In genomic region chr2:75658727-75659628, GRCm38 (mm10) we compare ENCODE assay signal across 8 mouse cellular contexts. TPM values are rescaled to one million over a fixed set of nuclear protein-coding genes. Genes with fewer than 3 reads are reported as not detected.
DNase-seq lines count a peak whose midpoint lies in the region; ATAC-seq lines count a peak whose summit lies in the region.

TSS of gene Hnrnpa3 (plus strand) at chr2:75659261.

- H3K27ac ChIP-seq in hindbrain, embryonic 15.5 days (replicated peaks) = peak within 1 kb of the TSS; percentile 99
- peak within 1 kb of the TSS; percentile 99 for H3K27ac ChIP-seq in macrophage

- peak within 1 kb of the TSS; percentile 91 for H3K4me3 ChIP-seq in hindbrain, embryonic 15.5 days
- peak within 1 kb of the TSS; percentile 87 for H3K4me3 ChIP-seq in macrophage (ENCODE audit: inconsistent target)

- H3K79me2 ChIP-seq in macrophage (ENCODE audit: inconsistent target) = peaks cover 50% of the 10 kb centered on the region

- H3K9me3 ChIP-seq in hindbrain, embryonic 15.5 days = no peaks in the 10 kb centered on the region

- peak; percentile 100 for DNase-seq in T-cell, adult 2 months (ENCODE audit: low spot score)
- DNase-seq in cerebellum, postnatal 36 days = peak; percentile 96 to 99
- peak; percentile 99 to 100 for DNase-seq in frontal cortex, postnatal 36 days (ENCODE audit: low spot score in 2 of 2)
- DNase-seq in left cerebral cortex, adult 18-20 months (ENCODE audit: low spot score in 2 of 2) = peak; percentile 99 to 100
- DNase-seq in right cerebral cortex, adult 18-20 months = peak; percentile 100
- peak; percentile 94 for DNase-seq in urinary bladder, postnatal 10 days (ENCODE audit: low spot score)

- under 1% methylated on average over 80 of the region's 102 CpGs for WGBS in hindbrain, embryonic 15.5 days
- under 1% methylated on average over 62 of the region's 102 CpGs for WGBS in macrophage (ENCODE audit: missing documents)

- H3K27me3 ChIP-seq in hindbrain, embryonic 15.5 days = no peaks in the 10 kb centered on the region

- H3K9ac ChIP-seq in hindbrain, embryonic 15.5 days = peak within 1 kb of the TSS; percentile 95

- peaks cover 17% of the 10 kb centered on the region for H3K36me3 ChIP-seq in hindbrain, embryonic 15.5 days
- H3K36me3 ChIP-seq in macrophage (ENCODE audit: inconsistent target) = 0 out of 2 replicates have a peak, but pooled peaks cover 11% of the 10 kb centered on the region

- peaks cover 22% of the 10 kb centered on the region for H3K4me1 ChIP-seq in hindbrain, embryonic 15.5 days (replicated peaks)

- peak; percentile 97 for ATAC-seq in hindbrain, embryonic 15.5 days (ENCODE audit: low FRiP score, low read depth)

- H3K4me2 ChIP-seq in hindbrain, embryonic 15.5 days = peak within 1 kb of the TSS; percentile 92

RNA-seq across cellular contexts. Expression of gene Hnrnpa3, which starts in this region (rescaled TPM):
- polyA plus RNA-seq in hindbrain, embryonic 15.5 days (2015; fragmentation: Nextera tagmentation; extraction: Ambion mirVana) = 184 and 186 TPM in 2 replicates
- total RNA-seq in left cerebral cortex, adult 18-20 months (2021) = 100 to 1,000 TPM; 268 to 300 TPM
- total RNA-seq in macrophage (2018; cell fraction: chromatin; rRNA removed) = 100 to 1,000 TPM; 404 to 869 (median 663) TPM
- total RNA-seq in macrophage (2018; cell fraction: cytosol; rRNA removed) = 100 to 1,000 TPM; 291 to 595 (median 415) TPM
- 100 to 1,000 TPM; 332 to 659 (median 518) TPM for total RNA-seq in macrophage (2018; cell fraction: nucleus; rRNA removed)
- 346 to 1,286 TPM (median 601 TPM) in 3 replicates for polyA plus RNA-seq in macrophage (2018)

Comparison
In these comparisons a context has a peak if more than half of its experiments do, and no peak if none do; other contexts are left out.
1. Peak in every context shown above with its lines: DNase-seq, ATAC-seq, H3K4me3 ChIP-seq and H3K27ac ChIP-seq.